Mouse (Mus musculus) ES-Bruce4 (cell line): ENCODE measurements at regions not wholly inside any gene's neighbourhood (a gene's known extent, or its start where the extent isn't known, plus 50 kb on each side); places are given as distances from the start of the nearest gene placed in this dataset.

Source experiments
- H3K27ac ChIP-seq: 2 replicates; pipeline ENCODE4 v1.5.1; 2012; ENCODE audit warnings: low read length, inconsistent platforms; ENCODE audit not compliant: insufficient read depth
- H3K27me3 ChIP-seq: 2 replicates; pipeline ENCODE4 v1.6.1; 2012; ENCODE audit warnings: mild to moderate bottlenecking, low read length, inconsistent platforms; ENCODE audit not compliant: control insufficient read depth, poor library complexity, insufficient read depth, severe bottlenecking
- H3K36me3 ChIP-seq: 2 replicates; pipeline ENCODE4 v1.6.1; 2012; ENCODE audit warnings: inconsistent platforms, mild to moderate bottlenecking, low read length, moderate library complexity; ENCODE audit not compliant: control insufficient read depth, poor library complexity, insufficient read depth, severe bottlenecking
- H3K4me1 ChIP-seq: one replicate; pipeline ENCODE4 v1.8.1; 2011; ENCODE audit warnings: low read length; ENCODE audit not compliant: control insufficient read depth, insufficient read depth
- H3K4me3 ChIP-seq: 2 replicates; pipeline ENCODE4 v1.5.1; 2011; ENCODE audit warnings: low read depth, mild to moderate bottlenecking, low read length
- H3K9ac ChIP-seq: 2 replicates; pipeline ENCODE4 v1.6.1; 2012; ENCODE audit warnings: low read depth, mild to moderate bottlenecking, inconsistent platforms; ENCODE audit not compliant: poor library complexity, severe bottlenecking
- H3K9me3 ChIP-seq: replicated peaks from 2 replicates; pipeline ENCODE4 v1.6.1; 2012; ENCODE audit warnings: mild to moderate bottlenecking, low read length, inconsistent platforms; ENCODE audit not compliant: control insufficient read depth, poor library complexity, insufficient read depth, severe bottlenecking
- CTCF ChIP-seq: IDR thresholded peaks from one replicate; pipeline ENCODE4 v1.8.1; 2011; ENCODE audit warnings: low read depth, low read length
- EP300 ChIP-seq: IDR thresholded peaks from 2 replicates; pipeline ENCODE4 v1.6.1; 2011; ENCODE audit warnings: low read depth, low read length; ENCODE audit not compliant: insufficient read depth
- POLR2A ChIP-seq: IDR thresholded peaks from one replicate; pipeline ENCODE4 v1.8.1; 2011; ENCODE audit warnings: low read length; ENCODE audit not compliant: insufficient read depth

GRCm38 (mm10) chr6:106961320-106961719 is 161.4 kb upstream of the Crbn start:
- Histone ChIP-seq H3K9ac (no peak overlapping the region), H3K4me1 (no peaks in the 10 kb centered on the region), H3K27me3 (no peaks in the 10 kb centered on the region), H3K27ac (no peak overlapping the region), H3K4me3 (no peak overlapping the region), H3K36me3 (no peaks in the 10 kb centered on the region), H3K9me3 (no peaks in the 10 kb centered on the region)
- TF ChIP-seq POLR2A: no peak
- no peak for TF ChIP-seq CTCF
- TF ChIP-seq EP300: no peak

- H3K4me3 ChIP-seq: no peak overlapping the region
- no peak overlapping the region for H3K27ac ChIP-seq
- H3K36me3 ChIP-seq: no peaks in the 10 kb centered on the region
- no peaks in the 10 kb centered on the region for H3K4me1 ChIP-seq
- H3K27me3 ChIP-seq: no peaks in the 10 kb centered on the region
- no peak for TF ChIP-seq EP300
- TF ChIP-seq POLR2A: no peak
- TF ChIP-seq CTCF: no peak
- H3K9ac ChIP-seq: no peak overlapping the region
- H3K9me3 ChIP-seq: no peaks in the 10 kb centered on the region
Measured at GRCm38 (mm10) chr6:106964337-106964736, 164.5 kb upstream of the Crbn start.

GRCm38 (mm10) chr6:106975439-106975838 is 175.6 kb upstream of the Crbn start:
- H3K4me1 ChIP-seq: no peaks in the 10 kb centered on the region
- no peak overlapping the region for H3K27ac ChIP-seq
- no peak for TF ChIP-seq EP300
- no peak for TF ChIP-seq CTCF
- TF ChIP-seq POLR2A: no peak
- no peaks in the 10 kb centered on the region for H3K27me3 ChIP-seq
- H3K36me3 ChIP-seq: no peaks in the 10 kb centered on the region
- H3K9ac ChIP-seq: no peak overlapping the region
- H3K4me3 ChIP-seq: no peak overlapping the region
- H3K9me3 ChIP-seq: no peaks in the 10 kb centered on the region

- no peak overlapping the region for H3K4me3 ChIP-seq
- TF ChIP-seq EP300 (no peak), CTCF (no peak), POLR2A (no peak)
- H3K9me3 ChIP-seq: no peaks in the 10 kb centered on the region
- H3K27me3 ChIP-seq: no peaks in the 10 kb centered on the region
- no peaks in the 10 kb centered on the region for H3K4me1 ChIP-seq
- H3K27ac ChIP-seq: no peak overlapping the region
- H3K9ac ChIP-seq: no peak overlapping the region
- H3K36me3 ChIP-seq: no peaks in the 10 kb centered on the region
Measured at GRCm38 (mm10) chr6:106978721-106979120, 178.8 kb upstream of the Crbn start.

- H3K4me1 ChIP-seq: no peaks in the 10 kb centered on the region
- no peaks in the 10 kb centered on the region for H3K27me3 ChIP-seq
- TF ChIP-seq CTCF (no peak), EP300 (no peak), POLR2A (no peak)
- no peak overlapping the region for H3K27ac ChIP-seq
- H3K36me3 ChIP-seq: no peaks in the 10 kb centered on the region
- no peak overlapping the region for H3K9ac ChIP-seq
- no peaks in the 10 kb centered on the region for H3K9me3 ChIP-seq
- no peak overlapping the region for H3K4me3 ChIP-seq
Measured at GRCm38 (mm10) chr6:106979755-106980154, 179.9 kb upstream of the Crbn start.

GRCm38 (mm10) chr6:106980188-106980587 is 180.3 kb upstream of the Crbn start:
- TF ChIP-seq CTCF: no peak
- no peak for TF ChIP-seq POLR2A
- TF ChIP-seq EP300: no peak
- Histone ChIP-seq H3K27ac (no peak overlapping the region), H3K27me3 (no peaks in the 10 kb centered on the region), H3K9me3 (no peaks in the 10 kb centered on the region), H3K4me1 (no peaks in the 10 kb centered on the region), H3K36me3 (no peaks in the 10 kb centered on the region), H3K9ac (no peak overlapping the region), H3K4me3 (no peak overlapping the region)
